Mouse (Mus musculus): ENCODE measurements around the gene Gns.

The Gns gene

GRCm38 (mm10) chr10:121364306-121364705 lies 584 bp upstream of the Gns start:
- no peak for DNase-seq (ENCODE audit: extremely low read depth, insufficient read length, low spot score)

- no peak for DNase-seq (ENCODE audit: extremely low read depth, insufficient read length, low spot score)
Observed at GRCm38 (mm10) chr10:121365781-121366272, 937 bp downstream of the Gns start.

GRCm38 (mm10) chr10:121367271-121367670 lies 2.4 kb downstream of the Gns start:
- no peak for DNase-seq (ENCODE audit: extremely low read depth, insufficient read length, low spot score)

- DNase-seq (ENCODE audit: extremely low read depth, insufficient read length, low spot score): no peak
Observed at GRCm38 (mm10) chr10:121367780-121368179, 2.9 kb downstream of the Gns start.

GRCm38 (mm10) chr10:121368783-121369465 lies 4.0 kb downstream of the Gns start:
- no peak for DNase-seq (ENCODE audit: extremely low read depth, insufficient read length, low spot score)

GRCm38 (mm10) chr10:121370777-121371176 lies 5.9 kb downstream of the Gns start:
- DNase-seq (ENCODE audit: extremely low read depth, insufficient read length, low spot score): no peak

GRCm38 (mm10) chr10:121374013-121374412 lies 9.1 kb downstream of the Gns start:
- DNase-seq (ENCODE audit: extremely low read depth, insufficient read length, low spot score): no peak

- DNase-seq (ENCODE audit: extremely low read depth, insufficient read length, low spot score): no peak
Observed at GRCm38 (mm10) chr10:121374693-121375620, 10.1 kb downstream of the Gns start.

- no peak for DNase-seq (ENCODE audit: extremely low read depth, insufficient read length, low spot score)
Observed at GRCm38 (mm10) chr10:121375649-121376493, 11.0 kb downstream of the Gns start.

- DNase-seq (ENCODE audit: extremely low read depth, insufficient read length, low spot score): no peak
Observed at GRCm38 (mm10) chr10:121376530-121377271, 11.8 kb downstream of the Gns start.

- DNase-seq (ENCODE audit: extremely low read depth, insufficient read length, low spot score): no peak
Observed at GRCm38 (mm10) chr10:121379387-121379786, 14.5 kb downstream of the Gns start.

- DNase-seq (ENCODE audit: extremely low read depth, insufficient read length, low spot score): no peak
Observed at GRCm38 (mm10) chr10:121381280-121381679, 16.4 kb downstream of the Gns start.

GRCm38 (mm10) chr10:121384710-121385109 lies 19.8 kb downstream of the Gns start:
- no peak for DNase-seq (ENCODE audit: extremely low read depth, insufficient read length, low spot score)

- DNase-seq (ENCODE audit: extremely low read depth, insufficient read length, low spot score): no peak
Observed at GRCm38 (mm10) chr10:121385695-121386094, 20.8 kb downstream of the Gns start.

- DNase-seq (ENCODE audit: extremely low read depth, insufficient read length, low spot score): no peak
Observed at GRCm38 (mm10) chr10:121386347-121386746, 21.5 kb downstream of the Gns start.

- DNase-seq (ENCODE audit: extremely low read depth, insufficient read length, low spot score): no peak
Observed at GRCm38 (mm10) chr10:121390602-121391001, 25.7 kb downstream of the Gns start.

- no peak for DNase-seq (ENCODE audit: extremely low read depth, insufficient read length, low spot score)
Observed at GRCm38 (mm10) chr10:121391901-121392300, 27.0 kb downstream of the Gns start.

- no peak for DNase-seq (ENCODE audit: extremely low read depth, insufficient read length, low spot score)
Observed at GRCm38 (mm10) chr10:121394270-121394669, 29.4 kb downstream of the Gns start.

- no peak for DNase-seq (ENCODE audit: extremely low read depth, insufficient read length, low spot score)
Observed at GRCm38 (mm10) chr10:121394789-121395325, 30.0 kb downstream of the Gns start.

Data from 3134 (cell line).